Mouse (Mus musculus): ENCODE measurements around the gene Gm15517. TPM values are rescaled to one million over a fixed set of nuclear protein-coding genes. Genes with fewer than 3 reads are reported as not detected.
"Not testable (repeated sequence)": the region's sequence is repeated elsewhere in the genome, so short reads cannot be mapped to it uniquely, and the experiment has no call there.

Gene Gm15517
- polyA plus RNA-seq, 1 experiment from 2014 or later: not detected

DNA sequence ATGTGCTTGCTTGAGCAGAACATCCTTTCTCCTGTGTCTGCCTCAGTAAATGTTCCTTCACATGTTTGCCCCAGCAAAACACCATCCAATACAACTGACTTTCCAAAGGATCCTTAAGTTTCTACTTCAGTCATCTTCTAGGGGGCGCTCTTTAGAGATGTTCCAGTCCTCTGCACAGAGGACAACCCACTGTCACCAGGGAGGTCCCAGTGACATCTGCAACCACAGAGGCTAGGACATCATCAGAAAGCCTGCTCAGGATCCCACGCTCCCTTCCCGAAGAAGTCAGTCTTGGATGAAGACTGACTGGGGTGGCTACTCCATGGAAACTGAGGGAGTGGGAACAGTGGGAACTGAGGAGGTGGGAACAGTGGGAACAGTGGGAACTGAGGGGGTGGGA is 14.3 kb downstream of the Gm15517 start:
- no peaks in the 10 kb centered on the region for H3K4me1 ChIP-seq (ENCODE audit: control insufficient read depth, insufficient read depth, low read length)
- no peak overlapping the region for H3K4me3 ChIP-seq (ENCODE audit: low read depth, low read length)
- H3K9ac ChIP-seq (replicated peaks; ENCODE audit: low read depth, low read length): no peak overlapping the region
- ATAC-seq (ENCODE audit: low read depth): no peak
- H3K27me3 ChIP-seq (ENCODE audit: control insufficient read depth, insufficient read depth, low read length): no peaks in the 10 kb centered on the region
- WGBS: 82% methylated on average over 3 of the region's 3 CpGs
- H3K4me2 ChIP-seq (ENCODE audit: low read depth, low read length): no peak overlapping the region
- H3K9me3 ChIP-seq (ENCODE audit: control insufficient read depth, low read length): no peaks in the 10 kb centered on the region
- no peak overlapping the region for H3K27ac ChIP-seq (ENCODE audit: low read depth, low read length)
- H3K36me3 ChIP-seq (ENCODE audit: control insufficient read depth, insufficient read depth, low read length): no peaks in the 10 kb centered on the region

DNA sequence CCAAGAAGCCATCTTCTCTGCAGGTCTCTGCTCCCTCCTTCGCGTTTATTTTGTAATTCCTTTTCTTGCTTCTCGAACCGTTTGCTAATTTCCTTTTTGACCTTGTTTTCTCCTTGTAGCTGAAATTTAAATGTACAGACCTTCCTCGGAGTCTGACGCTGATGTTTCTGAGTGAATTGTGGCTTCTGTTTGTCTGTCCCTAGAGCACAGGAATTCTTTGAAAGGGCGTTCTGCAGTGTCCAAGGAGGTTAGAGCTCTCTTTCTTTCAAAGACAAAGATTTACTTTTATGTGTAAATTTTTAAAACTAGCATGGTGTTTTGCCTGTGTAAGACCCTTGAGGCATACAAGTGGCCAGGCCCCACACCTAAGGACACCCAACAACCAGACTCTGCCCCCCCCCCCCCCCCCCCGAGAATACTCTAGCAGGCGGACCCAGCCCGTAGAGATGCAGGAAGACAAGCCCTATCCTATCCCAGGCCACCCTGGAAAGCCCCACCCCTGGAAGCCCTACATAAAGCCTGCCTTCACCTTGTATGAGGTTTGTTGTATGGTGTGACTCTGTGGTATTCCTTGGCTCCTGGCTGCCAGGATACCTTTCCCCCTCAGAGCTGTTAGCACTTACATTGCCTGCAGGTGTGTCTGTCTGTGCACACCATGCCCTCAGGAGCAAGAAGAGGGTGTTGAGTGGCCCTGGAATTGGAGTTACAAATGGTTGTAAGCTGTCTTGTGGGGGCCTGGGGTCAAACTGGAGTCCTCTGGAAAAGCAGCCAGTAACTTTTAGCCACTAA is 15.4 kb downstream of the Gm15517 start:
- ATAC-seq (ENCODE audit: low read depth): no peak
- no peak overlapping the region for H3K4me3 ChIP-seq (ENCODE audit: low read depth, low read length)
- no peaks in the 10 kb centered on the region for H3K36me3 ChIP-seq (ENCODE audit: control insufficient read depth, insufficient read depth, low read length)
- H3K4me2 ChIP-seq (ENCODE audit: low read depth, low read length): no peak overlapping the region
- no peaks in the 10 kb centered on the region for H3K9me3 ChIP-seq (ENCODE audit: control insufficient read depth, low read length)
- 65% methylated on average over 9 of the region's 10 CpGs for WGBS
- no peaks in the 10 kb centered on the region for H3K4me1 ChIP-seq (ENCODE audit: control insufficient read depth, insufficient read depth, low read length)
- no peaks in the 10 kb centered on the region for H3K27me3 ChIP-seq (ENCODE audit: control insufficient read depth, insufficient read depth, low read length)
- H3K27ac ChIP-seq (ENCODE audit: low read depth, low read length): no peak overlapping the region
- H3K9ac ChIP-seq (replicated peaks; ENCODE audit: low read depth, low read length): no peak overlapping the region

GRCm38 (mm10) chr7:44277250-44277622 is 16.0 kb downstream of the Gm15517 start:
- no peaks in the 10 kb centered on the region for H3K36me3 ChIP-seq (ENCODE audit: control insufficient read depth, insufficient read depth, low read length)
- no peak overlapping the region for H3K9ac ChIP-seq (replicated peaks; ENCODE audit: low read depth, low read length)
- 41% methylated on average over 2 of the region's 2 CpGs for WGBS
- no peak overlapping the region for H3K4me3 ChIP-seq (ENCODE audit: low read depth, low read length)
- no peaks in the 10 kb centered on the region for H3K4me1 ChIP-seq (ENCODE audit: control insufficient read depth, insufficient read depth, low read length)
- H3K4me2 ChIP-seq (ENCODE audit: low read depth, low read length): no peak overlapping the region
- H3K27me3 ChIP-seq (ENCODE audit: control insufficient read depth, insufficient read depth, low read length): no peaks in the 10 kb centered on the region
- H3K9me3 ChIP-seq (ENCODE audit: control insufficient read depth, low read length): no peaks in the 10 kb centered on the region
- no peak for ATAC-seq (ENCODE audit: low read depth)
- H3K27ac ChIP-seq (ENCODE audit: low read depth, low read length): no peak overlapping the region

- no peak for ATAC-seq (ENCODE audit: low read depth)
- Histone ChIP-seq H3K9ac (replicated peaks; ENCODE audit: low read depth, low read length) (no peak overlapping the region), H3K4me3 (ENCODE audit: low read depth, low read length) (no peak overlapping the region), H3K4me2 (ENCODE audit: low read depth, low read length) (no peak overlapping the region), H3K27me3 (ENCODE audit: control insufficient read depth, insufficient read depth, low read length) (no peaks in the 10 kb centered on the region), H3K27ac (ENCODE audit: low read depth, low read length) (no peak overlapping the region), H3K9me3 (ENCODE audit: control insufficient read depth, low read length) (no peaks in the 10 kb centered on the region), H3K4me1 (ENCODE audit: control insufficient read depth, insufficient read depth, low read length) (no peaks in the 10 kb centered on the region), H3K36me3 (ENCODE audit: control insufficient read depth, insufficient read depth, low read length) (no peaks in the 10 kb centered on the region)
- WGBS: 79% methylated on average over 1 of the region's 1 CpGs
Measured at GRCm38 (mm10) chr7:44280959-44281358, 19.7 kb downstream of the Gm15517 start.

DNA sequence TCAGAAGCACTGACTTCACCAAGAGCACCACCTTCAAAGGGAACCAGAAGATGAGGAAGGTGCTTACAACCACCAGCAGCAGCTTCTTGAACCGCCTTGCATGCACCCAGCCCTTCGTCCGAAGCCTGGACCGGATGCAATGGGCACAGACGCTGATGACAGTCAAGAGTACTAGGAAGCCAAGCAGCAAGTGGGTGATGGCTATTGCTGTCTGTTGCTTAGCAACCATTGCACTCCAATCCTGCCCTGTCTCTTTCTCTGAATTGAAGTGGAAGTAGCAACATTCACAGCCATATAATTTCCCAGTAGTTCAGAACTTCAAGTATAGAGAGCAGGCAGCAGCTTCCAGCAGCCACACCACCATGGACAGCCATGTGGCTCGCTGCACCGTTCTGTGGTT is 20.3 kb downstream of the Gm15517 start:
- H3K4me1 ChIP-seq (ENCODE audit: control insufficient read depth, insufficient read depth, low read length): no peaks in the 10 kb centered on the region
- no peaks in the 10 kb centered on the region for H3K9me3 ChIP-seq (ENCODE audit: control insufficient read depth, low read length)
- WGBS: 64% methylated on average over 7 of the region's 7 CpGs
- no peaks in the 10 kb centered on the region for H3K27me3 ChIP-seq (ENCODE audit: control insufficient read depth, insufficient read depth, low read length)
- ATAC-seq (ENCODE audit: low read depth): no peak
- no peak overlapping the region for H3K9ac ChIP-seq (replicated peaks; ENCODE audit: low read depth, low read length)
- H3K4me3 ChIP-seq (ENCODE audit: low read depth, low read length): no peak overlapping the region
- H3K4me2 ChIP-seq (ENCODE audit: low read depth, low read length): no peak overlapping the region
- no peak overlapping the region for H3K27ac ChIP-seq (ENCODE audit: low read depth, low read length)
- no peaks in the 10 kb centered on the region for H3K36me3 ChIP-seq (ENCODE audit: control insufficient read depth, insufficient read depth, low read length)

DNA sequence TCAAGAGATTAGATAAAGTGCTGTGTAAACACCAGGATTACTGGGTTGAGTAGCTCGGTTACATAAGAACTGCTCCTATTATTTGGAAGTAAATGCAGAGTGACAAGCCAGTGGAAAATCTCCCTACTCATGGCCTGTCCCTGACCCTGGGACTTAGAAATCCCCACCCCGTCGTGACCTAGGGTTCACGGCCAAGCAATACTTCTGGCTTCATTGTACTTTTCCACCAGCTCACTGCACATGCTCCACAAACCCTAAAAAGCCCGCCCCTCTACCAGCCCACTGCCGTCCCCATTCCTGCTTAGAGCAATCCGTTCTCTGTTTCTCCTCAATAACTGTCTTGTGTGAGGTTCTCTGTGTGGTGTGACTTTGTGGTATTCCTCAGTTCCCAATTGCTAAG is 26.5 kb downstream of the Gm15517 start:
- Histone ChIP-seq H3K4me3 (ENCODE audit: low read depth, low read length) (no peak overlapping the region), H3K27ac (ENCODE audit: low read depth, low read length) (no peak overlapping the region), H3K4me2 (ENCODE audit: low read depth, low read length) (no peak overlapping the region), H3K9me3 (ENCODE audit: control insufficient read depth, low read length) (no peaks in the 10 kb centered on the region), H3K4me1 (ENCODE audit: control insufficient read depth, insufficient read depth, low read length) (no peaks in the 10 kb centered on the region), H3K9ac (replicated peaks; ENCODE audit: low read depth, low read length) (no peak overlapping the region), H3K27me3 (ENCODE audit: control insufficient read depth, insufficient read depth, low read length) (no peaks in the 10 kb centered on the region), H3K36me3 (ENCODE audit: control insufficient read depth, insufficient read depth, low read length) (no peaks in the 10 kb centered on the region)
- no peak for ATAC-seq (ENCODE audit: low read depth)
- 78% methylated on average over 7 of the region's 7 CpGs for WGBS

DNA sequence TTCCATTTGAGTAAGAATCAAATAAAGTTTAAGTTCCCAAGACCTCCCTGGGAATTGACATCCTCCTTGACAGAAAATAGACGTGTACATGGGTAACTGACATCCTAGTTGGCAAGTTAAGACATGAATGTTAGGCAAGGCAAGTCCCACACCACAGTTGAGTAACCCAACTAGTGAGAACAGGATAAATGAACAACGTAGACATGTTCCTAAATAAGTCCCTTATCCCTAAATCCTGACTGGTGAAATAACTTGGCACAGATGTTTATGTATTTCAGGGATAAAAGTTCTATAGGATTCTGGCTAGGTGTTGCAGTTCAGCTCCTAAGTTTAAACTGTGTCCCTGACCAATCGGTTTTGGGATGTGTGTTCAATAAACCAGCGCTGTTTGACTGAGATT is 29.7 kb downstream of the Gm15517 start:
- Histone ChIP-seq H3K4me1 (ENCODE audit: control insufficient read depth, insufficient read depth, low read length) (no peaks in the 10 kb centered on the region), H3K9ac (replicated peaks; ENCODE audit: low read depth, low read length) (no peak overlapping the region), H3K9me3 (ENCODE audit: control insufficient read depth, low read length) (no peaks in the 10 kb centered on the region), H3K36me3 (ENCODE audit: control insufficient read depth, insufficient read depth, low read length) (no peaks in the 10 kb centered on the region), H3K4me2 (ENCODE audit: low read depth, low read length) (no peak overlapping the region), H3K4me3 (ENCODE audit: low read depth, low read length) (no peak overlapping the region), H3K27ac (ENCODE audit: low read depth, low read length) (no peak overlapping the region), H3K27me3 (ENCODE audit: control insufficient read depth, insufficient read depth, low read length) (no peaks in the 10 kb centered on the region)
- ATAC-seq (ENCODE audit: low read depth): no peak
- WGBS: 77% methylated on average over 4 of the region's 4 CpGs

- Histone ChIP-seq H3K9ac (replicated peaks; ENCODE audit: low read depth, low read length) (no peak overlapping the region), H3K36me3 (ENCODE audit: control insufficient read depth, insufficient read depth, low read length) (no peaks in the 10 kb centered on the region), H3K4me2 (ENCODE audit: low read depth, low read length) (no peak overlapping the region), H3K4me3 (ENCODE audit: low read depth, low read length) (no peak overlapping the region), H3K4me1 (ENCODE audit: control insufficient read depth, insufficient read depth, low read length) (no peaks in the 10 kb centered on the region), H3K9me3 (ENCODE audit: control insufficient read depth, low read length) (no peaks in the 10 kb centered on the region), H3K27ac (ENCODE audit: low read depth, low read length) (no peak overlapping the region), H3K27me3 (ENCODE audit: control insufficient read depth, insufficient read depth, low read length) (no peaks in the 10 kb centered on the region)
- no peak for ATAC-seq (ENCODE audit: low read depth)
- WGBS: 56% methylated on average over 4 of the region's 4 CpGs
Measured at GRCm38 (mm10) chr7:44291418-44291817, 30.2 kb downstream of the Gm15517 start.

GRCm38 (mm10) chr7:44297501-44297900 is 36.3 kb downstream of the Gm15517 start:
- 77% methylated on average over 2 of the region's 2 CpGs for WGBS
- H3K36me3 ChIP-seq (ENCODE audit: control insufficient read depth, insufficient read depth, low read length); ATAC-seq (ENCODE audit: low read depth); H3K9ac ChIP-seq (replicated peaks; ENCODE audit: low read depth, low read length); H3K4me2 ChIP-seq (ENCODE audit: low read depth, low read length); H3K9me3 ChIP-seq (ENCODE audit: control insufficient read depth, low read length); H3K4me1 ChIP-seq (ENCODE audit: control insufficient read depth, insufficient read depth, low read length); H3K27ac ChIP-seq (ENCODE audit: low read depth, low read length); H3K27me3 ChIP-seq (ENCODE audit: control insufficient read depth, insufficient read depth, low read length); H3K4me3 ChIP-seq (ENCODE audit: low read depth, low read length): not testable (repeated sequence)
